Mouse (Mus musculus) intestine, embryonic 14.5 days (tissue): ENCODE measurements around the gene Grik4. TPM values are rescaled to one million over a fixed set of nuclear protein-coding genes. Genes with fewer than 3 reads are reported as not detected.
"Not testable (repeated sequence)": the region's sequence is repeated elsewhere in the genome, so short reads cannot be mapped to it uniquely, and the experiment has no call there.

ENCODE experiments used
- ATAC-seq: fragments of 200-750 bp; cut with Nextera tagmentation; replicated peaks from 2 replicates; pipeline ENCODE4 v1.8.0; 2017; ENCODE audit warnings: low read depth, moderate number of reproducible peaks, moderate TSS enrichment, moderate library complexity; ENCODE audit not compliant: low FRiP score, low TSS enrichment
- DNase-seq: peaks from one replicate; pipeline ENCODE4 v3.0.0-alpha.2; 2018; ENCODE audit warnings: low spot score
- H3K27ac ChIP-seq: fragments of 300-500 bp; sonication (generic); 2 replicates; pipeline ENCODE4 v1.5.1; 2014; ENCODE audit warnings: low read depth, mild to moderate bottlenecking, control low read depth
- H3K27me3 ChIP-seq: fragments of 300-500 bp; sonication (generic); replicated peaks from 2 replicates; pipeline ENCODE4 v1.6.1; 2014; ENCODE audit warnings: low read length, control low read depth; ENCODE audit not compliant: control insufficient read depth, insufficient read depth
- H3K36me3 ChIP-seq: fragments of 300-500 bp; sonication (generic); 2 replicates; pipeline ENCODE4 v1.6.1; 2014; ENCODE audit warnings: low read length, control low read depth; ENCODE audit not compliant: control insufficient read depth, insufficient read depth
- H3K4me1 ChIP-seq: fragments of 300-500 bp; sonication (generic); replicated peaks from 2 replicates; pipeline ENCODE4 v1.6.1; 2014; ENCODE audit warnings: low read length, control low read depth, mixed read lengths; ENCODE audit not compliant: control insufficient read depth, insufficient read depth
- H3K4me2 ChIP-seq: fragments of 300-500 bp; sonication (generic); 2 replicates; pipeline ENCODE4 v1.6.1; 2014; ENCODE audit warnings: low read length
- H3K4me3 ChIP-seq: fragments of 300-500 bp; sonication (generic); 2 replicates; pipeline ENCODE4 v1.5.1; 2014; ENCODE audit warnings: low read depth, low read length, control low read depth, mixed read lengths
- H3K9ac ChIP-seq: fragments of 300-500 bp; sonication (generic); 2 replicates; pipeline ENCODE4 v1.6.1; 2014; ENCODE audit warnings: mild to moderate bottlenecking, low read length
- H3K9me3 ChIP-seq: fragments of 300-500 bp; sonication (generic); 2 replicates; pipeline ENCODE4 v1.6.1; 2016; ENCODE audit warnings: low read length, control low read depth; ENCODE audit not compliant: control insufficient read depth
- WGBS: fragments of 180-500 bp; shearing (Covaris S2); extraction: QIAGEN DNeasy Blood & Tissue Kit; methylation state at CpG from one replicate; pipeline ENCODE4 v1.1.7; 2014; 5-methylcytosine and 5-hydroxymethylcytosine counted together
- polyA plus RNA-seq: library from polyadenylated mRNA; unstranded; fragments of >200 nt; fragmentation: Nextera tagmentation; extraction: Ambion mirVana; gene quantifications from 2 replicates; pipeline ENCODE4 v1.2.1, GENCODE M21; 2014

The Grik4 gene
- polyA plus RNA-seq, 1 experiment from 2014 or later = 1.3 TPM

DNA sequence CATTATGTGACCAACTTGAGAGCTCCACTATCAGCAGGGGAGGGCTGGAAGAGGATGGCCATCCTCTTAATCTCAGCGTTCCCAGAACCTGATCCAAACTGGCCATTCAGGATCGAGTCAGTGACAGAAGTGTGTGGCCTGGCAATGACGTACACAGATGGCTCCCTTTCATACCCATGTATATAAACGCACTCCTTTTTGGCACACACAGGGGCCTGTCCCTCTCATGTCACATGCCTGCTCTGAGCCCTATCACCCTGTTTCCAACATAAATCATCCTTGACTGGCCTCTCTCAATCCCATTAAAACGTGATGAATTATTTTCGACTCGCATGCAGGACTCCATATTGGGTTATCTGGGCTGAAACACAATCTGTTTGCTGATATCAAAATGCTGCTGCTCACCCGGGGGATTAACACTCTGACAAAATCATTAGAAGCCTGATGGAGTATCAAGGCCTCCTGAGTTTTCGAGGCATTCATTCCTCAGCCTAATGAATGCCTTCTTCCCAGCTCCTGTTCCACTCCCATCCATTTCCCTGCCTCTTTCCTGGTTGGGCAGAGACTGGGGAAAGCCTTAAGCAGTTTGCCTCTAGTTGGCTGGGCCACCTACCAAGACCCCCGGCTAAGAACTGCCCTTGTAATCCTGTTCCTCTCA is 159.0 kb downstream of the Grik4 start:
- Histone ChIP-seq H3K4me1 (no peaks in the 10 kb centered on the region), H3K27ac (no peak overlapping the region), H3K4me2 (no peak overlapping the region), H3K27me3 (no peaks in the 10 kb centered on the region), H3K4me3 (no peak overlapping the region), H3K36me3 (no peaks in the 10 kb centered on the region), H3K9me3 (no peaks in the 10 kb centered on the region), H3K9ac (no peak overlapping the region)
- no peak for DNase-seq
- no peak for ATAC-seq
- WGBS = 69% methylated on average over 10 of the region's 10 CpGs

DNA sequence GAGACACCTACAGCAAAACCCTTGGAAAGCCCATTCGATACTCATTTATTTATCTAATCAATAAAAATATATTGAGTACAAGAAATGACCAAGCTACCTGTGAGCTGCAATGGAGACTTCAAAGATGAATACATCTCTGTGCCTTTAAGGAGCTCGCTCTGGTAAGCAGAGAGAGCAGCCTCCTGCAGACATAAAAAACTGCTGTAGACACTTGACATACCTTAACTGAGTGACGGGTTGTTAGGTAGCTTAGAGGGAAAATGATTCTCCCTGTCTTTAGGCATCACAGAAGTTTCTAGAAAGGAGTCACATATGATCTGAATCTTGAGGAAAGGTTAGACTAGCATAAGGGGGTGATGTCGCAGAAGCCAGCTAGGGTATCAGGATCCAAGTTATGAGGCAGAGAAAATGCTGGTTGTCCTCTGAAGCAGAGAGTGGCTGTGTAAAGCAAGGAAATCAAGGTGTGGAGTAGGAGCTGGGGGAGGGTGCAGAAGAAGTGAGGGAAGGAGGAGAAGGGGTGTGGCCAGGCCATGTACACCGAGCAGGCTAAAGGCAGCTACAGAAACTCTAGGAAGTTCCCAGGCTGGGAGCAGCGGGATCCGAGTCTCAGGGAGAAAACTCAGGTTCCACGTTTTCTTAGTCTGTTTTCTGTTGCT is 160.9 kb downstream of the Grik4 start:
- Histone ChIP-seq H3K4me1 (no peaks in the 10 kb centered on the region; the same call in 1 of the 2 replicates), H3K9ac (no peak overlapping the region), H3K4me2 (peak overlapping the region; percentile 13; the same call in 1 of the 2 replicates), H3K27me3 (no peaks in the 10 kb centered on the region), H3K27ac (0 out of 2 replicates have a peak overlapping the region, but pooled peaks have one; percentile 38), H3K4me3 (no peak overlapping the region), H3K9me3 (no peaks in the 10 kb centered on the region), H3K36me3 (no peaks in the 10 kb centered on the region)
- ATAC-seq (peak; percentile 64; the same call in 1 of the 2 replicates), DNase-seq (peak; percentile 59)
- WGBS = 37% methylated on average over 8 of the region's 8 CpGs

DNA sequence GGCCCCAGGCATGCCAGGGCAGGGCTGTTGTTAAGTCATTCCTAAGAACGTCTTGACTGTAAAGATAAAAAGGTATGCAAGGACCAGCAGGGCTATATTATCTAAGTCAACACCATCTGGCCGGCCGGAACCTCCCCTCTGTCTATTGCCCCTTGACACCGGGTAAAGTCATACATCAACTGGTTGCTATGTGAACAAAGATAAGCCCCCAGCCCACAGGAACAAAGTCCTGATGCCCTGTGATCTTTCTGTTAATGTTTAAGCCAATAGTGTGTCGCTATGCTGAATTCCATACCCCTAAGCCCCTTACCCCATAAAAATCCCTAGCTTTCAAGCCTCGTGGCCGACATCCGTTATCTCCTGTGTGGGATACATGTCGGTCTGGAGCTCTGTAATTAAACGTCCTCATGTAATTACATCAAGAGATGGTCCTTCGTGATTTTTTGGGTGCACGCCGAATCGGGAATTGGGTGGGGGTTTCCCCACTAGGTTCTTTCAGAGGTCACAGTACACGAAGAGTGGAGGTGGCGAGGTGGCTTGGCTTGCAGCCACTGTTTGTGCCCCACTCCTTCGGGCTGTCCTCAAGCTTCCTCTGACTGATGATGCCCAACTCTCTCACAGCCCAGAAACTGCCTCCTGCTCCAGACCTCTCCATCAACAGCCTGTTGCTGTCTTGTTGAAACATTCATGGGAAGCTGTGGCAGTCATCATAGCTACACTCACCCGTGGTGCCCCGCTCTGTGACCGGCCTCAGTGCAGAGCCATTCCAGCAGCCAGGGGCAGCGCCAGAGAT is 165.6 kb downstream of the Grik4 start:
- H3K9me3 ChIP-seq, DNase-seq, H3K4me1 ChIP-seq, H3K4me2 ChIP-seq, H3K27me3 ChIP-seq, H3K4me3 ChIP-seq, H3K9ac ChIP-seq, H3K36me3 ChIP-seq: not testable (repeated sequence)
- ATAC-seq = peak; percentile 87
- WGBS = 23% methylated on average over 21 of the region's 21 CpGs
- peak overlapping the region; percentile 60; the same call in 1 of the 2 replicates for H3K27ac ChIP-seq

DNA sequence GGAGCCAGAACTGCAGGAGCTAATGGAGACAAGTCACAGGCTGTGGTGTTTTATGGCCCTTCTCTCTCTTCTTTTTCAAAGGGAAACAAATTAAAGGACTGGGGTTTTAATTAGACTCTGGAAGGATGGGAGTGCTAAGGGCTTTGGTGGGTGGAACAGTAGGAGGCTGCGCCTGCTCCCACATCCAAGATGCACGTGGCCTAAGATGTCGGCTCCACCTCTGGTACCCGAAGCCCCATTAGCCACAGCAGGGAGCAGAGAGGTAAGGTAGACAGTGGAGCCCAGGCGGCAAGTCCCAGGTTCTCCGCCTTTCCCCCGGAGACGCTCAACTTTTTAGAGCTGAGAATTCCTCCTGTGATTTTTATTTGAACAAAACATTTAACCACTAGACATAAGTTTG is 166.4 kb downstream of the Grik4 start:
- Histone ChIP-seq H3K4me3 (no peak overlapping the region), H3K4me2 (no peak overlapping the region), H3K36me3 (no peaks in the 10 kb centered on the region), H3K27ac (peak overlapping the region; percentile 57), H3K9me3 (no peaks in the 10 kb centered on the region), H3K27me3 (no peaks in the 10 kb centered on the region), H3K4me1 (peaks cover 8% of the 10 kb centered on the region; the same call in 1 of the 2 replicates), H3K9ac (no peak overlapping the region)
- peak; percentile 70; the same call in 1 of the 2 replicates for ATAC-seq
- 50% methylated on average over 8 of the region's 8 CpGs for WGBS
- DNase-seq = no peak

DNA sequence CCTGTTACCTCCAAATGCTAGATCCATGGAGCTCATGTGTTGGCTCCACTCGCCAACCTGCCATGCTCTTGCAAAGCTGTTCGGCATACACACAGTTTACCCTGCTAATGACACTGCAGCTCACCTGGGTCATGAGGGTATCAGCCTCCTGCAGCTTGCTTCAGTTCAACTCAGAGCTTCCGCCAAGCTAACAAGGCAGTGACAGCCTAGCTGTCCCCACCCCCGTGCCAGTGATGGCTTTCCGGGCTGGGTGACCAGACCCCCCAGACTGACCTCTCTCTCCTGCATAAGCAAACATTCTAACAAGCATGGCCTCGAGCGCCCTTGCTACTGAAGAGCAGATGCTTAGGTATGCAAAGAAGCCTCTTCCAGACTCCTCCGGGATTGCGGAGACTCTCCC is 167.5 kb downstream of the Grik4 start:
- Histone ChIP-seq H3K27me3 (no peaks in the 10 kb centered on the region), H3K9ac (no peak overlapping the region), H3K27ac (peak overlapping the region; percentile 57; the same call in 1 of the 2 replicates), H3K4me3 (no peak overlapping the region), H3K9me3 (no peaks in the 10 kb centered on the region), H3K4me1 (peaks cover 8% of the 10 kb centered on the region; the same call in 1 of the 2 replicates), H3K4me2 (no peak overlapping the region), H3K36me3 (no peaks in the 10 kb centered on the region)
- WGBS = 46% methylated on average over 9 of the region's 9 CpGs
- DNase-seq (no peak), ATAC-seq (no peak)

DNA sequence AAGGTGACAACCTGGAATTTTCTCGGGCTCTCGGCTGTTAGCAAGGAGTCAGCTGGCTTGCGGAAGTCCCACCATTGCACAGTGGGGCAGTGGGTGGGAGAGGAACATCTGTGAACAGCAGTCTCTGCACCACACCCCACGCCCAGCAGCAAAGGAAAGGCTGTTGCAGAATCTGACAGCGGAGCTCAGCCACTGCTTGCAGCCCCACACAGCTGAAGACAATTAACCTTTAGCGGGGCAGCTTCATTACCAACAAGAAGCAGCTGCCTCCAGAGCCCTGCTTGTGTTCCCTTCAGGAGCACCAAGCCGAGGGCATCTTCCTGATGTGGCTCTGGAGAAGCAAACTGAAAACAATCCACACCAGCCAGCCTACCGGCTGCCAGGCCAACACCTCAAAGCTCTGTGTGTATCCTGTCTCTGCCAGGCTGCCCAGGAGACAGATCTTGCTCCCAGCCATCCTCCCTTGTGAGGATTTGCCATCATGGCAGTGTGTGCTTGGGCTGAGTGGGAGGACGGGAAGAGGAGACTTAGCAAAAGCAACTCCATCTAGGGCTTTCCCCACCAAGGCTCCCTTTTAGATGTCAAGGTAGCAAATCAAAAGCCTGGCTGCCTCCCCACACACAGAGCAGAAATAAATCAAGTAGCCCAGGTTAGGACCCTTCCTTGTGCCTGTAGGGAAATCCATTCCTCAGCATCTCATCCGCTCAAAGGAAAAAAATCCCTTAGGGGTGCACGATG is 179.3 kb downstream of the Grik4 start:
- Histone ChIP-seq H3K36me3 (no peaks in the 10 kb centered on the region), H3K9me3 (no peaks in the 10 kb centered on the region), H3K4me2 (no peak overlapping the region), H3K27me3 (no peaks in the 10 kb centered on the region), H3K9ac (no peak overlapping the region), H3K4me1 (peaks cover 11% of the 10 kb centered on the region), H3K27ac (no peak overlapping the region), H3K4me3 (no peak overlapping the region)
- ATAC-seq = no peak
- no peak for DNase-seq
- WGBS = 32% methylated on average over 11 of the region's 11 CpGs

DNA sequence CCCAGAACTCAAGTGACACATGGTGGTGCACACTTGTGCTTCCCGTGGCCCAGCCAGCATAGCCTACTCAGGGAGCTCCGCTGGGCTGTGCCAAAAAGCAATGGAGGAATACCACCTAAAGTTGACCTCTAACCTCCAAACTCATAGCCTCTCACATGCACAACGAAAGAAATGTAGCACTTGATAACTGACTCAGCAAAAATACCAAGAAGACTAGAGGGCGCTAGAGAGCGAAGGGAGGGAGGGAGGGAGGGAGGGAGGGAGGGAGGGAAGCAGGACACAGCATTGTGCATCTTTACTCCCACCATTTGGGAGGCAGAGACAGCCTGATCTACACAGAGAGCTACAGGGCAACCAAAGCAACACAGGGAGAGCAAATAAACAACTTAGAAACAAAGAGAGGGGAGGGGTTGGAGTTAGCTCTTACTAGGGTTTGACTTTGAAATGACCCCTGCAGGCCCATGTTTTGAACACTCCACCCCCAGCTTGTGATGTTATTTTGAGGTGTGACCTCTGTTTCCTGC is 185.5 kb downstream of the Grik4 start:
- Histone ChIP-seq H3K9ac (no peak overlapping the region), H3K27ac (no peak overlapping the region), H3K4me3 (no peak overlapping the region), H3K36me3 (no peaks in the 10 kb centered on the region), H3K27me3 (no peaks in the 10 kb centered on the region), H3K4me2 (no peak overlapping the region), H3K4me1 (peaks cover 15% of the 10 kb centered on the region), H3K9me3 (no peaks in the 10 kb centered on the region)
- ATAC-seq (no peak), DNase-seq (no peak)
- WGBS = 66% methylated on average over 5 of the region's 5 CpGs
